Mouse (Mus musculus) brown adipose tissue, adult 24 weeks (tissue): ENCODE results near the gene Hoxc10. TPM values are rescaled to one million over a fixed set of nuclear protein-coding genes. Genes with fewer than 3 reads are reported as not detected.

Source experiments
- H3K27ac ChIP-seq: fragments of 200-500 bp; replicated peaks from 2 replicates; pipeline ENCODE4 v1.5.1; 2012; ENCODE audit warnings: low read depth, mild to moderate bottlenecking, low read length
- H3K4me1 ChIP-seq: fragments of 200-500 bp; 2 replicates; pipeline ENCODE4 v1.6.1; 2012; ENCODE audit warnings: low read length, mixed read lengths; ENCODE audit not compliant: control insufficient read depth, insufficient read depth, insufficient read length
- H3K4me3 ChIP-seq: fragments of 200-500 bp; 2 replicates; pipeline ENCODE4 v1.5.1; 2012; ENCODE audit warnings: low read depth, mild to moderate bottlenecking, low read length, moderate library complexity; ENCODE audit not compliant: insufficient read depth
- polyA plus RNA-seq: library from polyadenylated mRNA; stranded (reverse); fragments of >200 nt; gene quantifications from 2 replicates; pipeline ENCODE4 v1.2.4, GENCODE M21; 2012; ENCODE audit not compliant: missing spikeins, insufficient read depth, insufficient read length

The Hoxc10 gene
- polyA plus RNA-seq = not detected in 2 replicates

DNA sequence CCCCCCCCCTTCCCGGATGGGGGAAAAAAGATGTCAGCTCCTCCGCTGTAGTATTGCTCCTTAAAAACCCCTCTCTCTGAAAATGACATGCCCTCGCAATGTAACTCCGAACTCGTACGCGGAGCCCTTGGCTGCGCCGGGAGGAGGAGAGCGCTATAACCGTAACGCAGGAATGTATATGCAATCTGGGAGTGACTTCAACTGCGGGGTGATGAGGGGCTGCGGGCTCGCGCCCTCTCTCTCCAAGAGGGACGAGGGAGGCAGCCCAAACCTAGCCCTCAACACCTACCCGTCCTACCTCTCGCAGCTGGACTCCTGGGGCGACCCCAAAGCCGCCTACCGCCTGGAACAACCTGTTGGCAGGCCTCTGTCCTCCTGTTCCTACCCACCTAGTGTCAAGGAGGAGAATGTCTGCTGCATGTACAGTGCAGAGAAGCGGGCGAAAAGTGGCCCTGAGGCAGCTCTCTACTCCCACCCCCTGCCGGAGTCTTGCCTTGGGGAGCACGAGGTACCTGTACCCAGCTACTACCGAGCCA, at the start of gene Hoxc10:
Hoxc10 (plus strand) TSS at position 21 of the 536 bp plus-strand sequence.
- no peak within 1 kb of the TSS for H3K4me3 ChIP-seq
- H3K27ac ChIP-seq = no peak within 1 kb of the TSS
- H3K4me1 ChIP-seq = no peaks in the 10 kb centered on the region

DNA sequence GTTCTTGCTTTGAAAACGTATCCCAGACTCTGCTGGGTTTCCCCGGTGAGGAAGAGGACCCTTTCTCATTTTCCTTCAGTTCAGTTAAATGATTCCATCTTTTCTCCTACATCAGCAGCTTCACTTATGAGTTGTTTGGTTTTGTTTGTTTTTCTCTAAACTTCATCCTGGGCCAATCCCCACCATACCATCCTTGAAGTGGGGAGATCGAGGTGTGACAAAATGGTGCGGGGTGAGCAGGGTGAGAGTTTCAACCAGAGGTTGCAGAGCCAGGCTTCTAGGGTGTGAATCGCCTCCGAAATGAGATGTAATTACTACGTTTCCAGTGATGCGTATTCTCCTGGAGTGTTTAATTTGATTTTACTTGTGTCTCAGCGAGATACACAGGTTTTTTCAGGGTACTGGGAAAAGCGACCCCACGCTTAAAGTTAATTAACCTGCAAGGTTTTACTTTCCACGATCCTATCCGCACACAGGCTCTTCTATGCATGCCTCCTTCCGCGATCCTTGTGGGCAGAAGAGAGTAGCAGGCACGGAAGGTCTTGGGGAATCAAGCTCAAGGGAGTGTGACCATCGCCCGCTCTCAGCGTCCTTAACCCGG, 48.5 kb upstream of the Hoxc10 start:
- Histone ChIP-seq H3K27ac (no peak overlapping the region), H3K4me3 (no peak overlapping the region), H3K4me1 (no peaks in the 10 kb centered on the region)

DNA sequence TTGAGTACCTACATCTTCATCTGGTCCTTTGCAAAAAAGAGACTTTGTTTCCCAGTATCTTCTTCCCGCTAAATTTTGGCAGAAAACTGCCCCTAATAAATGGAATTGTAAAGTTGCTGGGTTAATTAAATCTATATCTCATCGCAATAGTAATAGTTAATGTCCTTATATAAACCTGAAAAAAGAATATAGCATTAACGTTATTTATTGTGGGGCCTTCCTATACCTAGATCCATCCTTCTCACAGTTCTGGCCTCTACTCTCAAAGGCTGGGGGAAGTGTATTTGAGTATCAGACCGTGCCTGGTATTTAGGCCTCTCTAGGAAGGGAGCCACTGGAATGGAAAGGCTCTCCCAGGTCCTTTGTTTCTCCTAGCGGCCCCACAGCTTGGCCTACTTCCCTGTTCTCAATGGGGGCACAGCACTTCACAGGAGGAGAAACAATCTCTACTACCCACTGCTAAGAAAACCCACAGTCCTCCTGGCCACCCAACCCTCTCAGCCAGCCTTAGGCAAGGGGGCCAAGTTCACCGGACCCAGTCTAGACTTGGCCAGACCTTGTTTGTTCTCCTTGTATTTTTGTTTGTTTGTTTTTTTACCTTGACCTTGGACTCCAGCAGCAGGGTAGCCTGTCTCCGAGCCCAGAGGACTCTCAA, 47.9 kb upstream of the Hoxc10 start:
- no peaks in the 10 kb centered on the region for H3K4me1 ChIP-seq
- H3K27ac ChIP-seq = no peak overlapping the region
- H3K4me3 ChIP-seq = no peak overlapping the region

DNA sequence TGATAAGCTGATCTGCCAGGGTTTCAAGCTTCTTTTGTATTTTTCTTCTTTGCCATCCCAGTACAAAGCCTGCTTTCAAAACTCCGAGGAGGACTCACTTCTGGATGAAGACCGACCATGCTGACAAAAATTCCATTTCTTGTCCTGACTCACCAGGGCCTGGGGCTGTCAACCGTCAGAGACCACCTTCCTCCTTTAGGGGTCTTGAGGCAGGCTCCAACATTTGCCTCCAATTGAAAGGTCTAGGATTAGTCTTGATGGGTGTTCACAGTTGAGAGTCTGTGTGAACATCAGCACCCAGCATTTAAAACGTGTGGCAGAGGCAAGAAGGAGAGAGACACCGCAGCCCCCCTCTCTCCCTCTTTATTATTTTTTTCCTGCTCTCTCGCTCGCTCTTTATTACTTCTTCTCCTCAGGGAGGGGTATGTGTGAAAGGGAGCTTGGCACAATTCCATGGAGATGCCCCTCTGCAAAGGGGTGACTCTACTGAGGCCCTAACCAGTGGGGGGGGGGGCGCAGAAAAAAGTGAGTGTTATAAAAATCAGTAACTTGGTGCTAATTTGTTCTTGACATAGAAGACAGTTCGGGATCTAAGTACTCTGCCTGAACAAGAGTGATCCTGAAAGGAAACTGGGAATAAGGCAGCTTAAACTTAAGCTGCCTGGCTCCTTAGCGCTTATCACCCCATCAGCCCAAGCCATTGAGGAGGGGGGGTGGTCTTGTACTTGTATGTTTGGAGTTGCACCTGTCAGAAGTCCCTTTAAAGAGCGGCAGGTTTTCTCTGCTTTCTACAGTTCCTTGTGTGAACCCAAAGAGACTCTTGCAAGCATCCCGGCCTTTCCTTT, 47.0 kb upstream of the Hoxc10 start:
- H3K27ac ChIP-seq = no peak overlapping the region
- no peak overlapping the region for H3K4me3 ChIP-seq
- H3K4me1 ChIP-seq = no peaks in the 10 kb centered on the region

DNA sequence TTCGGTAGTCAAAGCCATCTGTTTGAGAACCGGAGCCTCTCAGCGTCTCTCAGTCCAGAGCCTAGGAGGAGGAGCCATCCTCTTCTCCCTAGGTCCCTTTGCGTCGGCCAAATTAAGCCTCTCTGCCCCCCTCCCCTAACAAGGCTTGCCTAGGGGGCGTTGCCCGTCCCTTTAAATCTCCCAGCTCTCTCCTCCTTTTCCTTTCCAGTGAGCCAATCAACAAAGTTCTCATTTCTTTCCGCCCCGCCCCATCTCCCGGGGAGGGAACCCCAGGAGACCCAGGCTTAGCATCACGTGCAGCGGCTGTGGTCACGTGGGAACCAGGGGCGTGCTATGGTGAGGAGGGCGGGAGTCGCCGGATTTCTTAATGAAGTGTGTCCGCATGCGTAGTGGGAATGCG, 46.0 kb upstream of the Hoxc10 start:
- no peak overlapping the region for H3K27ac ChIP-seq
- H3K4me1 ChIP-seq = no peaks in the 10 kb centered on the region
- peak overlapping the region; percentile 2 for H3K4me3 ChIP-seq

DNA sequence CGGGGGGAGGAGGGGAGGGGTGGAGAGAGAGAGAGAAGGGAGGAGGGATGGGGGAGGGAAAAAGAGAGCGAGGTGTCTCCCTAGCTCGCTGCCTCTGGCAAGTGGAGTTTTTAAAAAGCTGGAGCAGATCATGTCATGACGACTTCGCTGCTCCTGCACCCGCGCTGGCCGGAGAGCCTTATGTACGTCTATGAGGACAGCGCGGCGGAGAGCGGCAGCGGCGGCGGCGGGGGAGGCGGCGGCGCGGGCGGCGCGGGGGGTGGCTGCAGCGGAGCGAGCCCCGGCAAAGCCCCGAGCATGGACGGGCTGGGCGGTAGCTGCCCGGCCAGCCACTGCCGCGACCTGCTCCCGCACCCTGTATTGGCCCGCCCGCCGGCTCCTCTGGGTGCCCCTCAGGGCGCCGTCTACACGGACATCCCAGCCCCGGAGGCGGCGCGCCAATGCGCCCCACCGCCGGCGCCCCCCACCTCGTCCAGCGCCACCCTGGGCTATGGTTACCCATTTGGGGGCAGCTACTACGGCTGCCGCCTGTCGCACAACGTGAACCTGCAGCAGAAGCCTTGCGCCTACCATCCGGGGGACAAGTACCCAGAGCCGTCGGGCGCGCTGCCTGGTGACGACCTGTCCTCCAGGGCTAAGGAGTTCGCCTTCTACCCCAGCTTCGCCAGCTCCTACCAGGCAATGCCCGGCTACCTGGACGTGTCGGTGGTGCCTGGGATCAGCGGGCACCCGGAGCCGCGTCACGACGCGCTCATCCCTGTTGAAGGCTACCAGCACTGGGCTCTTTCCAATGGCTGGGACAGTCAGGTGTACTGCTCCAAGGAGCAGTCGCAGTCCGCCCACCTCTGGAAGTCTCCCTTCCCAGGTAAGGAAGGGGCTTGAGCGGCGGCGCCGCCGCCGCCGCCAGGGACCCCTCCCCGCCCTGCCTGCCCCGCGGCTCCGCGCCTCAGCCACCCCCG, 45.3 kb upstream of the Hoxc10 start, which contains the start of gene Hoxc13:
Hoxc13 (plus strand) TSS at position 51 of the 959 bp plus-strand sequence.
- H3K4me1 ChIP-seq = no peaks in the 10 kb centered on the region
- peak within 1 kb of the TSS; percentile 2 for H3K4me3 ChIP-seq
- no peak within 1 kb of the TSS for H3K27ac ChIP-seq

DNA sequence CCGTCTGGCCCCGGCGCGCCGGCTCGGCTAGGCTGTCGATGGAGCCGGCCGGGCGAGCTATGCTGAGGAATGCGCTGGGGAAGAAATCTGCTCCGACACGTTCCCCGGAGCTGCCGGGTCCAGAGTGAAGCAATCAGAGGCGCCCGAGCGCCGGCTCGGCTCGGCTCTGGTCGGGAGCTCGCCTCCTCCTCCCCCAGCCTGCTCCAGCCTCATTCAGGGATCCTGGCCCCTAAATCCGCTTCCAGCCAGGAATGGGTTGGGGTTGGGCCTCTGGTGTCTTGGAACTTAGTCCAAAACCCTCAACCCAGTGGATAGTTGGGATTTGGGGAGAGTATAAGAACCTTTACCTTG, 44.6 kb upstream of the Hoxc10 start:
- H3K4me3 ChIP-seq = no peak overlapping the region
- no peak overlapping the region for H3K27ac ChIP-seq
- no peaks in the 10 kb centered on the region for H3K4me1 ChIP-seq

DNA sequence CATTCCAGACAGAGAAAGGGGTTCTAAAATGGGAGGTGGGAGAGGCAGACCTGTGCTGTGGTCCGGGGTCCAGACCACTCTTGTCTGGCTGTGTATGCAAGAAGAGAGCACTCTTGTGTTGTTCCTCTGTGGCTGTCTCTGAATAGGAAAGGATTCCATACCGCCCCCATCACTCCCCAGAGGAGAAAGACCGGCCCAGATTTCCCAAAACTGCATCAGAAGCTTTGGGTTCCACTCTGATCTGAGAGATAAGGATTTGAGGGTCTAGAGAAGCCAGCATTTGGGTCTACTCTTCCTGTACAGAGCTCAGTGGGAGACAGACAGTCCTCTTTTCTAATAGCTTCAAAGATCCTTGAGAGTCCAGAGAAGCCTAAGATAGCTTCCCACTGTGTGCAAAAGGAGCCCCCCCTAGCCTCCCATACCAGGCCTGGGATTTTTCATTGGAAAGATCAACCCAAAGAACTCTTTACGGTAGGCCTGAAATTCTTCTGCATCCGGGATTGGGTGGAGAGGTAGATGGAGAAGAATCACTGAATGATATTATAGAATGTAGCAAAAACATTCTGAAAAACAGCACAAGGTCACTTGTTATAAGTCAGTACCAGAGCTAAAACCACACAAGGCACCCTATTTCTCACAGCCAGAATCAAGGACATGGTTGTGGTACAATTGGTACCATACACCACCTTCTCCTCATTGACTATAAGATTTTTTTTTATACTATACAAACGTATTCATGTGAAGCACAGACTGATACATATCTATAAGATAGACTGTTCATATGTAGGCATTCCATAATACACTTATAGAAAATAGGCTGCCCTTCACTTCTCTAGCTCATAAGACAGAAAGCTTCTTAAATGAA, 43.7 kb upstream of the Hoxc10 start:
- Histone ChIP-seq H3K4me3 (no peak overlapping the region), H3K27ac (no peak overlapping the region), H3K4me1 (no peaks in the 10 kb centered on the region)

DNA sequence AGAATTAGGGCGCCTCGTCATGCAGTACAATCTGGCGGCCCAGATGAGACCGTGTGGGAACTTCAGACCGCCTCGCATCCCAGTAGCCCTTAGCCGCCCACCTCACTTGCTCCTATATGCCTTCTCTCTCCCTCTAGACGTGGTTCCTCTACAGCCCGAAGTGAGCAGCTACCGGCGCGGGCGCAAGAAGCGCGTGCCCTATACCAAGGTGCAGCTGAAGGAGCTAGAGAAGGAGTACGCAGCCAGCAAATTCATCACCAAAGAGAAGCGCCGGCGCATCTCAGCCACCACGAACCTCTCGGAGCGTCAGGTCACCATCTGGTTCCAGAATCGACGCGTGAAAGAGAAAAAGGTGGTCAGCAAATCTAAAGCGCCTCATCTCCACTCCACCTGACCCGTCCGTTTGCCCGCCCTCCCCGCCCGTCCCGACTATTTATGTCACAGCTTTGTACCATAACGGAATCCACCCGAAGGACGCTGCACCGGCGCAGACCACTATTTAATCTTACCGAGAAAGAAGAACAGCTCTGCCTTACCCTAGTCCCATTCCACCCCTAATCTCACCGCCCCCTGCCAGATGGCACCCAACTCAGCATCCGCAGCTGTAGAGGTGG, 39.5 kb upstream of the Hoxc10 start:
- H3K27ac ChIP-seq = no peak overlapping the region
- H3K4me3 ChIP-seq = no peak overlapping the region
- H3K4me1 ChIP-seq = no peaks in the 10 kb centered on the region

DNA sequence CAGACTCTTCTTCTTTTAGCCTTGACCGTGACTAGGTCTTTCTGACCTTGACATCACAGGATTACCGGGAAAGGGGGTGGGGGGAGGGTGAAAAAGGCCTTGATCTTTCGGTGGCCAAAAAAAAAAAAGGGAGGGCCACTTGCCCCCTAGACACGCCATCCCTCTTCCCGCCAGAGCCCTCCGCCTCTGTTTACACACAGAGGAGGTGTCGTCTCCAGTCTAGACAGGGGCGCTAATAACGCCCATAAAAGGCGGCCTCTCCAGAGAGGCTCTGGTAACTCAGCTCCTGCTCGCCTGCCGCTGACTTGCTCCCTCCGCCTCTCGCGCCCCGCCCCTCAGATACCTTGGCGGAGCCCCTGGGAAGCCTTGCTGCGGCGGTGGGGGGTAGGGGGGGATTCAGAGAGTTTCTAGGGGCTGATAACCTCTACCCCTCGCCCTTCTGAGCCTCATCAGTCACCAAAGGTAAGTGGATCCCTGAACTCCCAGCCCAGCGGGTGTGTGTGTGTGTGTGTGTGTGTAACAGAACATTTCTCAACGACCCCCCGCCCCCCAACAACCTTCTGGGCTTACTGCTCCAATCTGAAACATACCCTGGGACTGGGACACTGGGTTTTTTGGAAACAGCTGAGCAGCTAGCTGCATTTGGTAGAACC, 34.8 kb upstream of the Hoxc10 start:
- H3K4me1 ChIP-seq = no peaks in the 10 kb centered on the region
- H3K4me3 ChIP-seq = no peak overlapping the region
- no peak overlapping the region for H3K27ac ChIP-seq

DNA sequence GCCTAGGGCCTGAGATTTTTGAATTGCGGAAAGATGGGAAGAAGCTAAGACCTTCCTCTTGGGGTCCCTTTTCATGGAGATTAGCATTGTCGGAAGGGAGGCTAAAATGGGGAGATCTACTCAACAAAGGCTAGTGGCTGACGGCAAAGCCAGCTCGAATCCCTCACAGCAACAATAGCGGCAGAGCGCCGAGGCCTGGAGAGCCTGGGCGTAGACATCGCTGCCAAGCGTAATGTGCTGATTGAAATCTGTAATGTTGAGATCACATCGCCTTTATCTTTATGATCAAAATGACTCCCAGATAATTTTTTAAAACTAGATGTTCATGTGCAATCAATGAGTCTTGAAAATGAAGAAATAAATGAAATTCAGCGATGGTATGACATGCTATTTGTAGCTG, 32.2 kb upstream of the Hoxc10 start:
- Histone ChIP-seq H3K4me1 (no peaks in the 10 kb centered on the region), H3K27ac (no peak overlapping the region), H3K4me3 (no peak overlapping the region)

DNA sequence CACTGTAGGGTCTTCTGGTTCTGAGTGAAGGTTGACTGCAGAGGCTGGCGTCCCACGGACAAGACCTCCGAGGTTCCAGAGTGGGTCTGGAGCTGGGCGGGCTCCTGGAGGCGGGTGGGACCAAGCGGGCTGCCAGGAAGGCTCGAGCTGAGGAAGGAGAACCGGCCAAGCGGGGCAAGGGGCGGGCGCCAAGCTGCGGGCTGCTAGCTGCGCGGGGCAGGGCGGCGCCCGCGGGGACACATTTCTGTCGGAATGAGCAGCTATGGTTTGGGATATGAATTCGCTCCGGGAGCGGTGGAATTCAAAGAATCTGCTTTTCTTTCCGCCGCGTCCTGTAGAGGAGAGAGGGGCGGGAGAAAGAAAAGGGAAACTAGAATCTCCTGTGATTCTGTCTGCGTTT, 31.7 kb upstream of the Hoxc10 start:
- no peak overlapping the region for H3K27ac ChIP-seq
- no peak overlapping the region for H3K4me3 ChIP-seq
- H3K4me1 ChIP-seq = no peaks in the 10 kb centered on the region

DNA sequence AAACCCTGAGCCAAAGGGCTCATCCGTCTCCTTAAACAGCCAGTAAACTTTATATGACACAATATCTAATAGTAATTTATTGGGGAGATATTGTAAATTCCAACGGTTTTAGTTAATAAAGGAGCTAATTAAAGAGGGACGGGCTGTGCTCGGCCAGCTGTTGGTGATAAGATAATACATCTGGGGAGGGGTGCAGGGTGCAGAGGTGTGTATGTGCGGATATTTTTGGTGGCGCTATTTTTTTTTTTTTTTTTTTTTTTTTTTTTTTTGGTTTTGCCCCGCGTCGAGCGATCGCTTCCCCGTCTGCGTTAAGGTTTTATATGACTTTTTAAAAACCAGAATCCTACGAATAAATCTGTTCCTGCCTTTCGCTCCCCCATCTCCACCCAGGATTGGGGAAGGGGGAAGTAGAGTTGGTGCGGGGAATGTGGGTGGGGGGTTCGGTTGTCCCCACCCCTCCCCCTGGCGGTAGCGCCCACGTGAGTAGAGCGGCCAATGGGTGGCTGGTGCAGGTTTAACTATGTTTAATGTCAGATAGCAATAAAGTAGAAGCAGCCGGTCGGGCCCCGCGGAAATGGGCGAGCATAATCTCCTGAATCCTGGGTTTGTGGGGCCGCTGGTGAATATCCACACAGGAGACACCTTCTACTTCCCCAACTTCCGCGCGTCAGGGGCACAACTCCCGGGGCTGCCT, 30.2 kb upstream of the Hoxc10 start, which contains the start of gene Hoxc12:
Hoxc12 (plus strand) TSS at position 479 of the 694 bp plus-strand sequence.
- Histone ChIP-seq H3K4me1 (no peaks in the 10 kb centered on the region), H3K4me3 (no peak within 1 kb of the TSS), H3K27ac (no peak within 1 kb of the TSS)
